Mouse (Mus musculus) urinary bladder, postnatal 25 days (tissue): ENCODE measurements around the gene March2.
"Not testable (repeated sequence)": the region's sequence is repeated elsewhere in the genome, so short reads cannot be mapped to it uniquely, and the experiment has no call there.

ENCODE experiments used
- DNase-seq: peaks from one replicate; pipeline ENCODE4 v3.0.0; 2022; ENCODE audit warnings: low spot score

March2 gene

DNA sequence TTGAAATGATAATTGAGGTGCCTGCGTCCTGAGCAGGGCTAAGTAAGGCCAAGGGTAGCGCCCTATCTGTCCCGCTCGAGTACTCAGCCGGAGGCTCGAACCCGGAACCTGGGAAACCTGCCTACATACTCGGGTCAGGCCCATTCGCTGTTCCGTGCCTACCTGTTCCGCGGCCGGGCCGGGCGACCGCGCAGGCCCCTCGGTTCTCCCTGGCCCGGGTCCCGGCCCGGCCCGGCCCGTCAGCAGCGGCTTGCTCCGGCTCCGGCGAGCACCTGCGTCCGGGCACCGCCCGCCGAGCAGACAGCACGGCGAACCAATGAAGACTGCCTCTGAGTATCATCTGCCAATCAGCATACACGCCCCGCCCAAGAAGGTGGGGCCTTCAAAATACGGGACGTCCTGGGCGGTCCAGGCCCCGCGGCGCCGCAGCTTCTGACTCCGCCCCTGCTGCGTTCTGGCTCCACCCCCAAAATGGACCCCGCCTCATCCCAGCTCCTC is at the start of gene March2:
Gene March2, minus strand, starts transcription at position 287 of the 498 bp plus-strand sequence.
- peak; percentile 97 for DNase-seq

DNA sequence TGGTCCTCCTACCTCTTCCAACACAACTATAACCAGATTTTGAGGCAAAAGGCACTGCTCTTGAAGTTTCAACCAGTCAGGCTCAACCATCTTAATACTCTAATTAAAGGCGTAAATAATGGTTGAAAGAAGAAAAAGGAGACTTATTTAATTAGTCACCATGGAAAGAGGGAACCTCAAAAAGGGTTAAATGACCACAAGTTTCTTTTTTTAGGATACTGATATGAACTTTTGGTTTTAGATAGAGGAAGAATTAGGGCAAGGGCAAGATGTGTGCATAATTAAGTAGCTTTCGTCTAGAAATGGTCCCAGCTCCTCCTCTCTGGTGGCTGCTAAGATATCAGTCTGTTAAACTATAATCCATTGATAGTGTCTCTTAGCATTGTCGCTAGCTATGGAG is 47.9 kb upstream of the March2 start:
- DNase-seq, result no peak

DNA sequence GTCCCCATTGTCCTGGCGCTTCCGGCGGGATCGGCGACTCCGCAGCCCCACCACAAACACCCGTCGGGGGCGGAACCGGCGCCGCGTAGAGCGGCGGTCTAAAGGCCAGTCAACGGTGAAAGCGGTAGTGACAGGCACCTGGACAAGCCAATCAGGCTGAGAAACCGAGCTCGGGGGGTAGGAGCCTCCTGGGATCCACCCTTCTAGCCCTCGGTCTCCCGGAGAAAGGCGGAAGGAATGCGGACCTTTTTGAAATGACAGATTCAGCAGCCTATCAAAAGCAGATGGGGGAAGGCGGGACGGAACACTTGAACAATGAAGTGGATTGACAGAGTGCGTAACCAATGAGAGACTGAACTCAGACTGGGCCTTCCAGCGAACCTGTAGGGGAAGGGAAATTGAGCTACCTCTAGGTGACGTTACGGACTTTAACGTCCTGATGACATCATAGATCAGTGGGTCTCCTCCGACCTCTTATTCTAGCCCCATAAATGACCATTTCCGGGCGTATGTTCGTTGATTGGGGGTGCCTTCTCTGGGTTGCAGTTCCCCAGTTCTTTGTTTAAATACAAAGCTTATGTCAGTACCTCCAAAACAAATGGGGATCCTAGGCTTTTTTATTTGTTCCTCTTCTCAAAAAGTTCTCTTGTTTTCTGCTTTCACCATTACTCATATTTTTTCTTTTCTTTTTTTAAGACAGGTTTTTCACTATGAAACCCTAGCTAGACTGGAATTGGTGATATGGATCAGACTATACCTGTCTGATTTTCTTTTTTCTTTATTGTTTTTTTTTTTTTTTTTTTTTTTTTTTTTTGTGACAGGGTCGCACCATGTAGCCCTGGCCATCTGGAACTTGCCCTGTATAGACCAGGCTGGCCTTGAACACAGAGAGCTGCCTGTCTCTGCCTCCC is 42.0 kb upstream of the March2 start, which contains the start of gene Rab11b:
Gene Rab11b, minus strand, starts transcription at position 276 of the 911 bp plus-strand sequence.
- DNase-seq, result peak; percentile 98

DNA sequence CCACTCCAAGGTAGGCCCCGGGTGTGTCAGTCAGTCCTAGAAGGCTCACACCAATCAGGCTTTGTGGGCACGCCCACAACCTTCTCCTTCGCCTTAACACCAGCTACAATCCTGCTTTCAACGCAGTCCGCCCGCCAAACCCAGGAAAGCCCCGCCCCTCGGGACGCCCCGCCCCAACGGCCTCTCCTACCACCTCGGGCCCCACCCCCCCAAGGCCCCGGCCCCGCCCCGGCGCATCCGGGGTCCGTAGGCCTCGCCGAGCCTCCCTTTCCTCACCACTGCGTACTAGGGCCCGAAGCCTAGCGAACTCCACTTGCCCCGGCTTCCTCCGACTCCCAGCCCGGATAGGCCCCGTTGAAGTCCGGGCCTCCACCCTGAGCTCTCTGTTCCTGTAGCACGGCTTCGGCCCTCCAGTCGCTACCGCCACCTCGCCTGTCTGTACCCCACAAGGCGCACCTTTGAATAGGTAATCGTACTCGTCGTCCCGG is 41.3 kb upstream of the March2 start:
- peak; percentile 96 for DNase-seq

DNA sequence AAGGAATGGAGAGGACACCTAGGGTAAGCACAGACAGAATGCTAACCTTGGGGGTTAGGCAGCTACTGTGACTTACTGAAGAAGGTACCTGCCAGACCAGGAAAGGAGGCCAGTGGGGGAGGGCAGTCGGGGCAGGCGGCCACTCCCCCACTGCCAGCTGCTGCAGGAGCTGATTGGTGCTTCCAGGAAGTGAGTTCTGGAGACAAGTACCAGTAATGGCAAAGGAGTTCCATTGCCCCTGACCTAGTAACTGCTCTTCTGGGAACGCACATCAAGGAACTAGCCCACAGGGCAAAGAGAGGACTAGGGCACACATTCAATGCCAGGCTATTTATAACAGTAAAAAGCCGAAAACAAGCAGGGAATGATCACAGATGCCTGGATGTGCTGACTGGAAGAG is 38.8 kb upstream of the March2 start:
- no peak for DNase-seq

DNA sequence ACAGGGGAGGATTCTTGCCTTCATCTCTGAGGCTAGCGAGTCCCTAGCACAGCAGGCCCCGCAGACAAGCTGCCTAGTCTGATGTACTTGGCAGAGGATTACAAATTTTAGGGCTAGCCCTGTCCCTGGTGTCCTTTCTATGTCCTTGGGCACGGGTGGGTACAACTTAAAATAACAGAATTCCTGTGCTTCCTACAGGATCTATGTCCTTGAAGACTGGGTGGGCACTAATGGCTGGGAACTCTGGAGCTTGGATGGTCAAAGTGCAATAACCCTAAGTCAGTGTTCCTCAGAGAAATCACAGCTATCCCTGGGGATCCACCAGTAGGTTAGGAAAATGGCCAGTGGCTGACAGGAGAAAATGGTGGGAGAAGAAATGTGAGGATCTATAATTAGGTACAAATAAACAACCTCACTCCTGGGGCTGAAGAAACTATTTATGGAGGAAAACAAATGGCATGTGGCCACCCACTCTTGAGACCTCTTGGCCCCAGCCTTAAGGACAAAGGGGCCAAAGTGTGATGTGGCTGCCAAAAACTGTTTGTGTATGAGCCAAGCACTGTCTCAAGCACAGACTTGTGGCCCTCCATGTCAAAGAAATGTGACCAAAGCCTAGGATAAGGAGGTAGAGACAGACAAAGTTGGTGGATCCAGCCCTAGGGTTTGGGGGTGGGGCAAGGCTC is 37.8 kb upstream of the March2 start:
- DNase-seq, result no peak

DNA sequence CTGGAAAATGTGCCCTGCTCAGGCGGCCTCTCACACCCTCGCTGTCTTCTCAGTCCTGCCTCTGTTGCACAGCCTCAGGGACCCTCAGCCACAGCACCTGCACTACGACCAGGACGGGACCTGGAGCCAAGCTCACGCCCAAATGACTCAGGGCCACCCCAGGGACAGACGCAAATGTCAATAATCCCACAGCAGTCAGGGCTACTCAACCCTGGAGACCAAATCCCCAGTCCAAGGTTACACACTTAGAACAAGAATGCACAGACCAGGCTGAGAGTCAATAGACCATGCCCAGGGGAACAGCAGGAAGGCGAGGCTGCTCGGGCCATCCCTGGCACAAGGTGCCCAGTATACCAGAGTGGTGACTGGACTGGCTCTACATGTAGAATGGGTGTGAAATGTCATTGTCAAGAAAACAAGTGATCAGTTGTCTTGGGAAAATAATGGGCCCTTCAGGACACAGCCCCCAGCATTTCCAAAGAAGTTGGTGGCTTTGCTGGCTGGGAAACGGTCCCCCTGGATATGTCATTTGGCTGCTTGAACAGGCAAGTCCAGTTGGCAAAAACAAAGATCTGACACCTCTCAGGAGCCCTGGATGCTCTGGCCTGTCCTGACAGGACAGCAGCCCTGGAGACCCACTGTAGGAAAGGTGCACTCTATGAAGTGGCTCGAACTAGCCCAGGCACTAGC is 37.1 kb upstream of the March2 start:
- no peak for DNase-seq

DNA sequence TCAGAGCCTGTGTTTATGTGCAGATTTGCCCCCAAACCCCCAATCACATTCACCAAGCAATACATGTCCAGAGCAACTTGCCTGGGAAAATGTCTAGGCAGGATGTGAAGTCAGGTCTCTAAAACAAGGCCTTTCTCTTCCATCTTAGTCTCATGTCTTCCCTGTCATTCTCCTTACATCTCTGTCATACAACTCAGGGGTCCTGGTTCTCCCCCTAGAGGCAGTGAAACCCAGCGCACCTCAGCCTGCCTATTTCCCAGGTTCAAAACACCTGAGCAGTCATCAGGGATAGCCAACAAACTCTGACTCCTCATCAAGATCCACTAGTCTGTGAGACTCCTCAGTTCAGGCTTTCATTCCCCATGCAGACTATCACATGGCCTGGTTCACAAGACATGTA is 36.2 kb upstream of the March2 start:
- DNase-seq, result no peak

DNA sequence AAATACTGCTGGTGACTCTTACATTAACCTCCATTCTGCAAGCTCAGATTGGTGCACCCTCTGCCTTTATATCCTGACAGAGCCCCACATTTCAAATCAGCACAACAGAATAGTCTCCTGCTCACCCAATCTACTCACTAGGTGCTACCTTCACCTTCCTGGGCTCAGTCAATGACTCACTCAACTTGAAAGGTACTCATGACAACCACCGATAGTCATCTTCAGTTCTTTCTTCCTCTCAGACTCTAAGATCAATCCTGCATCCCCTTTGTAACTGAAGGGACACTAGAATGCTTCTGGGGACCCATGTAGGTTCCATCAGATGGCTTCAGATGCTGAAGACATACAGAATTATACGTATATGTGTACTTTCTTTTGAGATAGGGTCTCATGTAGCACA is 33.8 kb upstream of the March2 start:
- no peak for DNase-seq

DNA sequence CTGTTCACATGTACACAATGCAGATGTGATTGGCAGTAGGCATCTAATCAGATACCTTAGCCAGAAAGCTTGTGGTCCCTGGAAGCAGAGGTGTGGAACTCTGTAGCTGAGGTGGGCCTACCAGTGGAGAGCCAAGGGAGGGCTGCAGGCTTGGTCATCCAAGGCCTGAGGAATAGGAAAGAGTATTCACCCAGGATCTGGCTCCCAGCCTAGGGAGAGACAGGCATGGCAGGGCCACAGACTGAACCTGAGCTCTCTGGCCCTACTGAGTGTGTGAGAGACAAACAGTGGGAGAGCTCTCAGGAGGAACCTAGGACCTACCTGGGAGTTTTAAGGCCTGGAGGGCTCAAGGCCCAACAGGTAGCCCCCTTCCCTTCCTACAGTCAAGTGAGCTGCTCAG is 32.7 kb upstream of the March2 start:
- no peak for DNase-seq

DNA sequence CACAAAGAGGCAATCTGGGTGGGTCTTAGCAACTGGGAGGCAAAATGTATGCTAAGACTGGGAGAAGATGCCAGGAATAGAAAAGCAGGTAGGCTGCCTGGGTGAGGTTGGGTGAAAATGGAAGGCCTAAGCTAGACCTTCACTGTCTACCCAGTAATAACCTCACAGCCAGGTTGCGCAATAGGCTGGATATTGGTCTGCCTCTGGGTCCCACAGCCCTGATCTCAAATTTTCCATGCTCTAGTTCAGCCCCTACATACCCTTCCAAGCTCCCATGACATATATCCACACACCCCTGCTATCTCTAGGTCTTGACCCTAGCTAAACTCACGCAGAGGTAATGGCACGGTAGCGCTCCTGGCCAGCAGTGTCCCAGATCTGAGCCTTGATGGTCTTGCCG is 31.0 kb upstream of the March2 start:
- DNase-seq, result no peak

DNA sequence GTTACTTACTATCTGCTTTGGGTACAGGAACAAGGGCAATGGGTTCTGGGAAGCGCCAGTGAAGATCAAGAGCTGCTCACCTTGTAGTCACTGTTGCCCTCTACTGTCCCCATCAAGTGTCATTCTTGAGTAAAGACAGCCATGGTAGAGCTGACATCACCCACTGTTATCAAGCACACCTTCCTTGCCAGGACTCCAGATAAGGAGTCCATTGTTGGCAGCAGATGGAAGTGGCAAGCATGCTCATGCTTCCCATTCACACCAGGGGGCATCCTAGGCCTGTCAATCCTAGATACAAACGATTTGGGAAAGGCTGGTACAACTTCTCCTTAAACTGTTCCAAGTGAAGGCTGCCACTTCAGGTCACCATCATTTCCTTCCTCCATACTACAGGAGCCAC is 27.5 kb upstream of the March2 start:
- no peak for DNase-seq

DNA sequence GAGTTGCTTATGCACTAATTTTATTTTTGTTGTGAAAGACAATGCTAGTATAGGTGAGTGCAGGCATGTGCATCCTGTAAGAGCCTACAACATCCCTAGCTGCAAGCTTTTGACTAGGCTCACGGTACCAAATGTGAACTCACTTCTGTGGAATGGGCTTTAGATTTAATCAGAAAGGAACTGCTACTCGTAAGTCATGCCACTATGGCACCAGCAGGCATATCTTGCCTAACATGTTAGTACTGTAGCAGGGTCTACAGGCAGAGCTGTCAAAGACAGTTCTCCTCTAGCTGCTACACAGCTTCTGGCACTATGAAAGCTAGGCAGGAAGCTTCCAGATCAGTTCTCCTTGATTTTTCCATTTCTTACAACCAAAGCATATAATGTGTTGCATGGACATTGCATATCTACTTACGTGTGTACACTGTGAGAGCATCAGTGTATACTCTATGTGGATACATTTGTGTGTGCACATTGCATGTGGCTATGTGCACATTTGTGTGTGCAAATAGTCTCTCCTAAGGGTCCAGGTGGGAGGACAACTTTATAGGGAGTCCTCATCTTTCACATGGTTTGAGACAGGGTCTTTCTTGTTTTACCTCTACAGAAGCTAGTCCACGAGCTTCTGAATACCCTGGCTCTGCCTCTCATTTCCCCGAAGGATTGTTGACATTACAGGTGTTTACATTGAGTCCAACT is 26.4 kb upstream of the March2 start:
- no peak for DNase-seq

DNA sequence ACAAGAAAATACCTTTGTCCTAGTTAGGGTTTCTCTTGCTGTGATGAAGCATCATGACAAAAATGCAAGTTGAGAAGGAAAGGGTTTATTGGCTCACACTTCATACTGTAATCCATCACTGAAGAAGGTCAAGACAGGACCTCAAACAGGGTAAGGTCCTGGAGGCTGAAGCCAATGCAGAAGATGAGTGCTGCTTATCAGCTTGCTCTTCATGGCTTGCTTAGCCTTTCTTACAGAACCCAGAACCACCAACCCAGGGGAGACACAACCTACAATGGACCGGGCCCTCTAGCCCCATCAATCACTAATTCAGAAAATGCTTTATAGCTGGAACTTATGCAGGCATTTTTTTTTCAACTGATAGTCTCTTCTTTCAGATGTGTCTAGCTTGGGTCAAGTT is 23.9 kb upstream of the March2 start:
- DNase-seq, result no peak

DNA sequence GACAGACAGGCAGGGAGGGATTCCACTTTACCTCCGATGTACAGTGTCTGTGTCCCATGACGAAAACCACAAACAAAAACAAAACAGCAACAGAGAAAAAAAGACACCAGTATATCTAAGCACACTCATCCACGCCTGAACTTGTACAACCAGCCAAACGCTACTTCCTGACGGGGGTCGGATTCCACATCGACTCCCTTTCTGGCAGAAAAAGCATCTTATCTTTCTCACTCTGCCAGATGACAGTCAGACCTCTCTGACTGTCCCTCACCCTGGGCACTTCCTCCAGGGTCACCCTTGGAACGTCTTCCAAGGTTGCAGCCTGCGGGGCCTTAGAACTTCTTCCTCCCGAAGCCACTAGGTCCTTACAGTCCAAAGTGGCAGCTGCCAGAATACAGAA is 15.1 kb upstream of the March2 start:
- DNase-seq, result not testable (repeated sequence)

DNA sequence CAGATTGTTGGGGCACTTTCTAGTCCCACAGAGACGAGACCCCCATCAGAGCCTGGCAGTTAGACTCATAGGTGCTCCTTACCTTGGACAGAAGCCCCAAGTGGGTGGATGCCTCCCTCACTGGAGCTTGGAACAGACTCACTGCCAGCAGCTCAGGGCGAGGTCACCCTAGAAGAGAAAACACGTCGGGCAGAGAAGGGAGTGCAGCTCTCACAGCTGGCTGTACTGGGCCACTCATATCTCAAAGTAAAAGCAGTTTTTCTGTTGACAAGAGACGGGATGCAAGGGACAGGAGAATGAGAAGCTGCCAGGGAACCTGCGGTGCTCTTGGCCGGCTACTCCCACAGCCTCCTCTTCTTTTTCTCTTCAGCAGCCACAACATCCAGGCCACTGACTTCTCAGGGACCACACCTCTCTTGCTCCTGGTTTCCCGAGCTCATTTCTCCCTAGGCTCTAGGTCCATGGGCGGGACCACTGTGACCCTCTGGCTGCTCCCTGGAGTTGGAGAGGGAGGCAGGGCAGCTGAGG is 14.2 kb upstream of the March2 start:
- DNase-seq, result not testable (repeated sequence)

DNA sequence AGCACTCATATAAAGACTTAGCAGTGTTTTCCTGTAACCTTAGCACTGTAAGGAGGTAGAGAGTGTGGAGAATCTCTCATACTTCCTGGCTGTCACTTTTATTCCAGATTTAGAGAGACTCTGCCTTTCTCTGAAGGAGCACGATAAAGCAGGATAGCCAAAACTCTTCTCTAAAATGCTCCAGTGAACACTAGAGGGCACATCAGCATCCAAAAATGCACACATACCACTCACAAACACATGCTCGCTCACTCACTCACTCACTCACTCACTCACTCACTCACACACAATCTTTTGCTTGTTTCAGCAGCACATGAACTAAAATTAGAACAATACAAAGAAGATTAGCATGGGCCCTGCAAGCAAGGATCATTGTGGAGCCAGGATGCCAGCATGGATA is 10.7 kb upstream of the March2 start:
- no peak for DNase-seq

DNA sequence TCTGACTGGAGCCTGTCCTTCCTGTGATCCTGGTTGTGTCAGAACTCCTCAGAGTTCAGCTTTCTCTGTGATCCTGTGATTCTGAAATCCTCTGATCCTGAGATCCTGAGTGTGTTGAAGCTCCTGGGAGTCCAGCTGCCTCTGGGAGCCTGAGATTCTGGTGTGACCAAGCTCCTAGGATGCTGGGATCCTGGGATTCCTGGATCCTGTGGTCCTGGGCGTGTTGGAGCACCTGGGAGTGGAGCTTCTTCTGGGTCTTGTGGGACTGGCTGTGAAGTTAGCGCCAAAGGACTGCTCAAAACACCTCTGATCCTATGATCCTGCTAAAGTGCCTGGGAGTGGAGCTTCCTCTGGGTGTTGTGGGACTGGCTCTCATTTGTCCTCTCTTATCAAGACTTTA is 9.9 kb upstream of the March2 start:
- no peak for DNase-seq

DNA sequence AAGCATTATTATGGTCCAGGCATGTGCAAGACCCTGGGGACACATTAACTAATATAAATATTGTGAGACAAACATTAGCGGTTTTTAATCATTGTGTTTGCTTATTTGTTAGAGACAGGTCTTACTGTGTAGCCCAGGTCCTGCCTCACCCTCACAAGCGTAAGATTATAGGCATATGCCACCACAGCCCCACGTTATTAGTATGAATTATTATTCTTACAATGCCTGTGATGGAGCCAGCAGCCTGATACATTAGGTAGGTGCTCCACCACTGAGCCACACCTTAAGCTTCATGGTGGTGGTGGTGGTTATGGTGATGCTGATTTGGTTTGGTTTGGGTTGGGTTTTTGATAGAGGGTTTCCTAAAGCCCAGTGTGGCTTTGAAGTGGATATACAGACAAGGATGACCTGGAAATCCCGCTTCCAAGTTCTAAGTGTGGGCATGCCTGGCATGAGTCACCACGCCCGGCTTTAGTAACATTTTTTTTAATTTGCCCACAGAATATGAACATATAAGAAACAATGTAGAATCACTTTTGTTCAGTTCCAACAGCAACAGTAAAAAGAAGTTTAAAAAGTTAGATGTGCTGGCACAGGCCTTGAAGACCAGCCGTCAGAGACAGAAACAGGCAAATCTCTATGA is 1.4 kb upstream of the March2 start:
- no peak for DNase-seq

DNA sequence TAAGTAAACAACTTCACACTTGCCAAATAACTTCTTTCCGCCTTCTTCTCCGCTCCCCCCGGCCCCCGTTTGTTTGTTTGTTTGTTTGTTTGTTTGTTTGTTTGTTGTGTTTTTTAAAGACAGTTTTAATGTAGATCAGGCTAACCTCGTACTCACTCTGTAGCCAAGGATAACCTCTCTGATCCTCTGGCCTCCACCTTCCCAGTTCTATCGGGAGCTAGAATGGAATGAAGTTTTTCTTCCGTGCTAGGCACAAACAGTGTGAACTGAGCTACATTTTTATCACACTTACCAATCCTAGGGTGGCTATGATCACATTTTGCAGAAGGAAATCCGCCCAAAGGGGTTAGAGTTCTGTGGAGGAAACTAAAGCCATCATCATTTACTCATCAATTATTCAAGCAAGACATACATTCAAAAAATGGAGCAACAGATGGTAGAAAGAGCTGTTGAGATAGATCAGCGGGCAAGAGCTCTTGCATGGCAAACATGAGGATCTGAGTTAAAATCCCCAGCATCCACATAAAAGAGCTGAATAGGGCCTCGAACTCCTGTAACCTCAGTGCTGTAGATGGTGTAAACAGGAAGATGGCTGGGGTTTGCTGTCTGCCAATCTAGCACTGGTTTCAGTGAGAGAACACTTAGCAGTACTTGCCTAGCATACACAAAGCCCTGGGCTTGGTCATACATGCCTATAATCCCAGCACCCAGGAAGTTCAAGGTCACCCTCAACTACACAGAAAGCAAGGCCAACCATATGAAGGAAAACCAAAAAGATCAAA is 665 bp upstream of the March2 start:
- no peak for DNase-seq
